Mouse (Mus musculus) cerebellum, adult 9-11 months (tissue): ENCODE measurements around the gene Nostrin.

Source experiments
- DNase-seq: peaks from one replicate; pipeline ENCODE4 v3.0.0; 2022

The Nostrin gene

GRCm38 (mm10) chr2:69129425-69130210 is 6.0 kb upstream of the Nostrin start:
- no peak for DNase-seq

DNA sequence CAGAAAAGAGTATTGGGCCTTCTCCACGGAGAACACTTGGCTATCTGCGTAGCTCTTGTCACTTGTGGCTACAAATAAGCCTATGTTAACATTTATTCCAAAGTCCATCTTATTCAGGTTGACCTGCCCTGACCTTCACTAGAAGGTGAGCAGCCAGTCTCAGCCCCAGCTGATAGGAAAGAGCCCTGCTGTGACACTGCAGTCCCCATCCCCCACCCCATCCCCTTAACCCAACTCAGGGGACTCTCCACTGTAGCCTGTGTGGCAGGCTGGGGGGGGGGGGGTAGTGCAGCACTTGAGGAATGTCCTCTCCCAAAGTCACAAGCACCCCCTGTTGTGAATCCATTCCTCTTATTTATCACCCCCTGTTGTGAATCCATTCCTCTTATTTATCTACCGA is 3.6 kb upstream of the Nostrin start:
- DNase-seq = no peak

DNA sequence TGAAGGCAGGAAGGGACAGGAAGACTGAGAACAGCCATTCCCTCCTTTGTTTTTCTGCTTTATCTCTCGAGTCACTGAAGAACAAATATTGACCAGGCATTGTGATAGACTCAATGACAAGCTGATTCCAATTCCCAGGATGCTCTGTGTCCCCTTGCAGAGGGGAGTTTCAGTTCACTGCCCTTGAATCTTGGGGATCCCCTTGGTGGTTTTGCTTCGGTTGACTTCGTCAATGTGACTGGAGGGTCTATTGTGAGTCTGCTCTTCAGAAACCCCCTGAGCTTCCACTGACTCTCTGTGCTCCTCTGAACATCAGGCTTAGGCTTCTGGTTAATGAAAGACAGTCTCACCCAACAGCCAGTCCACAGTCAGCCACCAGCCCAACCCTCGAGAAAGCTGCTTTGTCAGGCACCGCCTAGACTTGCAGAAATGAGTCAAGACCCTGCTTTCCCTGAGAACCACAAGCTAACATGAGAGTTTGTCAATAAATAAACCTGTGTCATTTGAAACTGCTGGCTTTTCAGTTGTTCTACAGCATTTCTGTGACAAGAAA is 3.0 kb upstream of the Nostrin start:
- DNase-seq = no peak

- DNase-seq = no peak
These were observed 1.4 kb upstream of the Nostrin start for GRCm38 (mm10) chr2:69134186-69134585.

- DNase-seq = no peak
These were observed 663 bp upstream of the Nostrin start for GRCm38 (mm10) chr2:69134937-69135336.

DNA sequence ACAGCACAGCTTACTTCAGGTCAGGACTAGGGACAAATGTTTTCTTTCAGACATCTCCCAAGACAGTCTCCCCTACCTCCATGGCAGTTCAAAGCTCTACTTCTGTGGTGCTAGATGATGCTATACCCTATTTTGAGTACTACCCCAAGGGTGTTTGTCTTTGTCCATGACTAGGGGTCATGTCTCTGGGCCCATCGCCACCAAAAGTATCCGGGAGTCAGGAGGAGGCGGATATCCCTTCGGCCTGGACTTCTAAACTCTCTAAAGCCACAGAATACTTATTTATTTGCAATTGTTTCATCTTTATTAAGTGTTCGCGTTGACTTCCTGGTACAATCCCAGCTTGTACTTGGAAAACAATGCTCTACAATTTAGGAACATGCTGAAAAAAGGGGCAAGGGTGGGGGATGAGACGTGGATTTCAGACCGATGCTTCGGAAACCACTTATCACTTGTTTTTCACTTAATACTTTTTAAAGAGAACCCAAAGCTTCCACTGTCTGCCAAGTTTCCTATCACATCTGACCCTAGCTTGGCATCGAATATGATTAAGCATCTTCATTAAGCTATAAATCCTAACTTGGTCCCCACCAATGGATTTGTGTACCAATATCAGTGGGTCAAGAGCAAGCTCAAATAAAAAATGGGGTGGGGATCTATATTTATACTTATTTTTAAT is 1.9 kb downstream of the Nostrin start:
- no peak for DNase-seq

GRCm38 (mm10) chr2:69138759-69139158 is 3.2 kb downstream of the Nostrin start:
- no peak for DNase-seq

DNA sequence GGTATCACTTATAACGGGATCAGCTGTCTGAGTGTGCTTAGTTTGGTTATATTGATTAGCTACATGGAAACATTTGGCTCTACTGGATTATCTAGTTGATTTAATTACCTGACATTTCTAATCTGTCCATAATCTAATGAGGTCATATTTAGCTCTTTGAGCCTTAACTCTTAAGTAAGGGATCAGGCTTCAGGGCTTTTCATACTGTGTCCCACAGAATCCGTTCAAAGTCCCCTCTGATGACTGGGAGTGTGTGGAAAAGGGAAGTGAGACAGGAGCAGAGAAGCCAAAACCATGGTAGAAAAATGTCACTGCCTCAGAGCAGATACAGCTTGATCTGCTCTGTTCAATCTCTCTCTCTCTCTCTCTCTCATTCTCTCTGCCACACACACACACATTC is 4.6 kb downstream of the Nostrin start:
- DNase-seq = no peak

DNA sequence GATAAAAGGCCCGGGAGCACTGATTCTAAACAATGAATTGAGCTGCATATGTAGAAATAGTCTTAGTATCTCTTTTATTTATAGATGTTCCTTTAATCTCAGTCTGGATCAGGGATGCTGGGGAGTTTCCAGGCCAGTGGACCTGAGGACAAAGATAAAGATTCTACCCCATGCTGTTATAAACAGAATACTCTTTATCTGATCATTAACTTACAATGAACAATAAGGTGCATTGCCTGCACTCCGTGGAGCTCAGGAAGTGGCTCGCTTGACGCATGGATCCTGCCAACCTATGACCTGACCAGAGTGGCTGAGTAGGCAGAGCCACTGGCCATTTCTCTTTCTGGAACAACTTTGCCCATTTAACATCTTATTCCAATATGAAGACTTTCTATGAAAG is 5.2 kb downstream of the Nostrin start:
- no peak for DNase-seq

- DNase-seq = no peak
These were observed 13.1 kb downstream of the Nostrin start for GRCm38 (mm10) chr2:69148691-69149090.

- no peak for DNase-seq
These were observed 13.6 kb downstream of the Nostrin start for GRCm38 (mm10) chr2:69149154-69149553.

GRCm38 (mm10) chr2:69150841-69151240 is 15.2 kb downstream of the Nostrin start:
- DNase-seq = no peak

GRCm38 (mm10) chr2:69155861-69156260 is 20.3 kb downstream of the Nostrin start:
- DNase-seq = no peak

GRCm38 (mm10) chr2:69156283-69156682 is 20.7 kb downstream of the Nostrin start:
- DNase-seq = no peak

- DNase-seq = no peak
These were observed 23.3 kb downstream of the Nostrin start for GRCm38 (mm10) chr2:69158907-69159306.

DNA sequence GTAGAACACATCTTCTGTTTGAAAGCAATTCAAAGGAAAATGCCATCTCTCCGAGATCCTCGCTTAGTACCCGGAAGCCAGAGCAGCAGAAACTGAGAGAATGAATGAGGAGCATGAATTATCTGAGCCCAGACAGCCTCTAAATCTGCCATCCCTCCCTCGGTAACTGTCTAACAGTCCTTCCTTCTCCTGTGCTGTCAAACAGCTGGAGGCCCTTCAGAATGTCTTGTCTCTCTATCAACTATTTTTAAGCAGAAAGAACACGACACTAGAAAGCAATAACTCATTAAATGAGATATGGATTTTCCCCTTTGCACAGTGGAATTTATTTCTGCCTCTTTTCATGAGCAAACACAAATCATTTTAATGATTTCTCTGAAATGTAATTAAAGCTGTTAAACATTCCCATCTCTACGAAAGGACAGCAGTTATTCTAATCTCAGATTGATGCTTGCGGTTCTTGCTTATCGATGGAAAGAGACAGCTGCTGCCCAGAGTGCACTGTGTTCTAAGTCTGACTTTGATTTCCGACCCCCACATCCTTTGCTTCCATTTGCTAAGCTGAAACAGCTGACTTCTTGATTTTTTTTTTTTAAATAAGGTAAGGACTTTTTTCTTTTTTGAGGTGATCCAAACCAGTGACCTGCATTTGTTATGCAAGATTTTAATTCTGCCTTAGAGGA is 34.9 kb downstream of the Nostrin start:
- DNase-seq = no peak

- DNase-seq = no peak
These were observed 39.7 kb downstream of the Nostrin start for GRCm38 (mm10) chr2:69175296-69175695.

- DNase-seq = no peak
These were observed 44.1 kb downstream of the Nostrin start for GRCm38 (mm10) chr2:69179721-69180120.

- no peak for DNase-seq
These were observed 52.4 kb downstream of the Nostrin start for GRCm38 (mm10) chr2:69187990-69188389.

DNA sequence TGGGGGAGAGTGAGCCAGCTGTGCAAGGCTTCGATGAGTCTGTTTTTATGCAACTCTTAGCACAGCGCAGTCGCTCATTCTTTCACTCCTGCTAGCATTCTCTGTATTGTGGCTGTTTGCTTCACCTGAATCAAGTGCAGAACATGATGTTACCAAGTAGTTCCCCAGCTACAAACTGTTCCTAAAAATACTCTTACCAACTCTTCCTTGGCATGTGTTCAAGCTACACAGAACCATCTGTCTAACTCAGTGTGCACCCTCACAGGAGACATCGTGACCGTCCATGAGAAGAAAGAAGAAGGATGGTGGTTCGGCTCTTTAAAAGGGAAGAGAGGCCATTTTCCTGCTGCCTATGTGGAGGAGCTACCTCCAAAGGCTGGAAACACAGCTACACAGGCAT is 53.1 kb downstream of the Nostrin start:
- no peak for DNase-seq

- DNase-seq = no peak
These were observed 53.6 kb downstream of the Nostrin start for GRCm38 (mm10) chr2:69189222-69189621.

- no peak for DNase-seq
These were observed 55.5 kb downstream of the Nostrin start for GRCm38 (mm10) chr2:69191059-69191458.

GRCm38 (mm10) chr2:69193555-69193954 is 58.0 kb downstream of the Nostrin start:
- DNase-seq = no peak

- DNase-seq = no peak
These were observed 69.6 kb downstream of the Nostrin start for GRCm38 (mm10) chr2:69205185-69205584.
